Mouse (Mus musculus): ENCODE measurements around the gene Ppfia1.

The Ppfia1 gene

GRCm38 (mm10) chr7:144432920-144433319 lies 120.6 kb downstream of the Ppfia1 start:
- DNase-seq (ENCODE audit: low read depth, low spot score) = no peak

- no peak for DNase-seq (ENCODE audit: low read depth, low spot score)
These were observed 126.1 kb downstream of the Ppfia1 start for GRCm38 (mm10) chr7:144427460-144427859.
